Mouse (Mus musculus) C2C12 (cell line): ENCODE data around the gene Zfp61. TPM values are rescaled to one million over a fixed set of nuclear protein-coding genes. Genes with fewer than 3 reads are reported as not detected.

Source experiments
- H3K27me3 ChIP-seq: one replicate; pipeline ENCODE4 v1.6.1; 2011; ENCODE audit not compliant: control insufficient read depth, insufficient read depth, insufficient read length
- H3K36me3 ChIP-seq: one replicate; pipeline ENCODE4 v1.6.1; 2011; ENCODE audit not compliant: control insufficient read depth, insufficient read depth
- H3K4me3 ChIP-seq: one replicate; pipeline ENCODE4 v1.5.1; 2011; ENCODE audit warnings: mild to moderate bottlenecking, control low read depth; ENCODE audit not compliant: poor library complexity, insufficient read depth, severe bottlenecking
- H3K79me2 ChIP-seq: one replicate; pipeline ENCODE4 v1.6.1; 2011; ENCODE audit not compliant: control insufficient read depth, insufficient read depth
- H3K79me3 ChIP-seq: one replicate; pipeline ENCODE4 v1.6.1; 2011; ENCODE audit warnings: low read depth, control low read depth
- H3ac ChIP-seq: one replicate; pipeline ENCODE3; 2011; ENCODE audit warnings: low read depth; ENCODE audit not compliant: control insufficient read depth, insufficient read length
- CEBPB ChIP-seq: IDR thresholded peaks from one replicate; pipeline ENCODE4 v1.6.1; 2011; ENCODE audit warnings: low read depth, mild to moderate bottlenecking, control low read depth, moderate library complexity
- CTCF ChIP-seq: IDR thresholded peaks from one replicate; pipeline ENCODE4 v1.5.1; 2011; ENCODE audit not compliant: control insufficient read depth, insufficient read depth, insufficient read length
- FOSL1 ChIP-seq: IDR thresholded peaks from one replicate; pipeline ENCODE4 v1.8.0; 2011; ENCODE audit warnings: mild to moderate bottlenecking, low read length; ENCODE audit not compliant: poor library complexity, insufficient read depth, severe bottlenecking
- MAX ChIP-seq: IDR thresholded peaks from one replicate; pipeline ENCODE4 v1.6.1; 2011; ENCODE audit warnings: mild to moderate bottlenecking, control low read depth
- MYOD1 ChIP-seq: IDR thresholded peaks from one replicate; pipeline ENCODE4 v1.6.1; 2011; ENCODE audit warnings: low read depth; ENCODE audit not compliant: control insufficient read depth, insufficient read length
- MYOG ChIP-seq: IDR thresholded peaks from one replicate; pipeline ENCODE4 v1.6.1; 2011; ENCODE audit not compliant: control insufficient read depth, insufficient read length; ENCODE audit errors: extremely low read depth
- USF1 ChIP-seq: IDR thresholded peaks from one replicate; pipeline ENCODE4 v1.6.1; 2011; ENCODE audit warnings: low read depth, mild to moderate bottlenecking, control low read depth, moderate library complexity
- microRNA-seq: library from miRNA; unstranded; fragments of <30 nt; microRNA quantifications from one replicate; pipeline ENCODE4, GENCODE M21; 2019; ENCODE audit warnings: borderline microRNAs expressed
- polyA plus RNA-seq: library from polyadenylated mRNA; unstranded; fragments of >200 nt; fragmentation: generic; extraction: Trizol; gene quantifications from one replicate; pipeline ENCODE4 v1.2.1, GENCODE M21; 2012; ENCODE audit warnings: missing spikeins

Zfp61 gene
- polyA plus RNA-seq, 1 experiment, result 8.8 TPM

- Histone ChIP-seq H3K27me3 (no peaks in the 10 kb centered on the region), H3K4me3 (no peak overlapping the region), H3K36me3 (no peaks in the 10 kb centered on the region), H3K79me2 (no peaks in the 10 kb centered on the region), H3ac (no peak overlapping the region), H3K79me3 (no peaks in the 10 kb centered on the region)
- TF ChIP-seq MYOG, result no peak
- TF ChIP-seq MAX, result no peak
These were observed 41.1 kb downstream of the Zfp61 start for GRCm38 (mm10) chr7:24260000-24260312.

- Histone ChIP-seq H3K27me3 (no peaks in the 10 kb centered on the region), H3K79me2 (no peaks in the 10 kb centered on the region), H3K36me3 (no peaks in the 10 kb centered on the region), H3ac (no peak overlapping the region), H3K79me3 (no peaks in the 10 kb centered on the region), H3K4me3 (no peak overlapping the region)
- no peak for TF ChIP-seq MAX
- no peak for TF ChIP-seq FOSL1
- no peak for TF ChIP-seq MYOG
- no peak for TF ChIP-seq USF1
- TF ChIP-seq CTCF, result no peak
- no peak for TF ChIP-seq CEBPB
- no peak for TF ChIP-seq MYOD1
These were observed 41.6 kb downstream of the Zfp61 start for GRCm38 (mm10) chr7:24259306-24259999.

GRCm38 (mm10) chr7:24254633-24255474 lies 46.2 kb downstream of the Zfp61 start, which contains the start of gene Zfp108:
Zfp108 (plus strand) TSS chr7:24254794.
- TF ChIP-seq USF1 (no peak), MYOD1 (no peak), MYOG (no peak), CEBPB (no peak), CTCF (no peak), MAX (no peak), FOSL1 (no peak)

GRCm38 (mm10) chr7:24253779-24254615 lies 47.0 kb downstream of the Zfp61 start:
- no peaks in the 10 kb centered on the region for H3K79me3 ChIP-seq
- no peak overlapping the region for H3ac ChIP-seq
- no peaks in the 10 kb centered on the region for H3K36me3 ChIP-seq
- no peak overlapping the region for H3K4me3 ChIP-seq
- no peaks in the 10 kb centered on the region for H3K27me3 ChIP-seq
- no peaks in the 10 kb centered on the region for H3K79me2 ChIP-seq
- TF ChIP-seq MYOD1 (no peak), USF1 (no peak), CTCF (no peak), CEBPB (no peak), FOSL1 (no peak), MAX (no peak), MYOG (no peak)

More at GRCm38 (mm10) chr7:24254633-24255474, 46.2 kb downstream of the Zfp61 start, which contains the start of gene Zfp108:
- Histone ChIP-seq H3K79me3 (no peaks in the 10 kb centered on the region), H3ac (peak within 1 kb of the TSS; percentile 51), H3K36me3 (no peaks in the 10 kb centered on the region), H3K27me3 (no peaks in the 10 kb centered on the region), H3K79me2 (no peaks in the 10 kb centered on the region), H3K4me3 (no peak within 1 kb of the TSS)

Small RNAs within 50 kb of the gene (microRNA-seq; reads per million reads assigned to microRNA genes)
- gene Gm27592, result not detected

Other genes starting within 250 kb of the Zfp61 start
- not detected for gene Vmn1r183, start 248.0 kb downstream of the Zfp61 start, polyA plus RNA-seq
- 8.1 TPM for gene Zfp180, start 219.3 kb downstream of the Zfp61 start, polyA plus RNA-seq
- gene Zfp112, start 188.9 kb downstream of the Zfp61 start, polyA plus RNA-seq, result 0.48 TPM
- gene Zfp235, start 167.1 kb downstream of the Zfp61 start, polyA plus RNA-seq, result 1.5 TPM
- not detected for gene Zfp114, start 126.2 kb downstream of the Zfp61 start, polyA plus RNA-seq
- 2.0 TPM for gene Zfp111, start 89.8 kb downstream of the Zfp61 start, polyA plus RNA-seq
- 0.26 TPM for gene Zfp109, start 63.7 kb downstream of the Zfp61 start, polyA plus RNA-seq
- 0.25 TPM for gene Zfp108, start 46.4 kb downstream of the Zfp61 start, polyA plus RNA-seq
- 1.8 TPM for gene Zfp93, start 30.8 kb downstream of the Zfp61 start, polyA plus RNA-seq
- gene Zfp94, start 15.4 kb upstream of the Zfp61 start, polyA plus RNA-seq, result 2.4 TPM
- gene Tescl, start 32.7 kb upstream of the Zfp61 start, polyA plus RNA-seq, result 0.22 TPM
- not detected for gene Lypd5, start 48.0 kb upstream of the Zfp61 start, polyA plus RNA-seq
- 82.2 TPM for gene Kcnn4, start 69.0 kb upstream of the Zfp61 start, polyA plus RNA-seq
- 21.8 TPM for gene Smg9, start 98.4 kb upstream of the Zfp61 start, polyA plus RNA-seq
- gene Irgc1, start 151.1 kb upstream of the Zfp61 start, polyA plus RNA-seq, result 0.33 TPM
- 191 TPM for gene Plaur, start 161.3 kb upstream of the Zfp61 start, polyA plus RNA-seq
- gene Cadm4, start 180.8 kb upstream of the Zfp61 start, polyA plus RNA-seq, result 160 TPM
- gene Zfp428, start 205.8 kb upstream of the Zfp61 start, polyA plus RNA-seq, result 53.8 TPM
- 0.16 TPM for gene AC161166.1, start 211.2 kb upstream of the Zfp61 start, polyA plus RNA-seq
- gene Irgq, start 229.5 kb upstream of the Zfp61 start, polyA plus RNA-seq, result 7.9 TPM
- 0.23 TPM for gene Pinlyp, start 244.9 kb upstream of the Zfp61 start, polyA plus RNA-seq
- gene Xrcc1, start 245.1 kb upstream of the Zfp61 start, polyA plus RNA-seq, result 57.4 TPM